In the genomic region with DNA sequence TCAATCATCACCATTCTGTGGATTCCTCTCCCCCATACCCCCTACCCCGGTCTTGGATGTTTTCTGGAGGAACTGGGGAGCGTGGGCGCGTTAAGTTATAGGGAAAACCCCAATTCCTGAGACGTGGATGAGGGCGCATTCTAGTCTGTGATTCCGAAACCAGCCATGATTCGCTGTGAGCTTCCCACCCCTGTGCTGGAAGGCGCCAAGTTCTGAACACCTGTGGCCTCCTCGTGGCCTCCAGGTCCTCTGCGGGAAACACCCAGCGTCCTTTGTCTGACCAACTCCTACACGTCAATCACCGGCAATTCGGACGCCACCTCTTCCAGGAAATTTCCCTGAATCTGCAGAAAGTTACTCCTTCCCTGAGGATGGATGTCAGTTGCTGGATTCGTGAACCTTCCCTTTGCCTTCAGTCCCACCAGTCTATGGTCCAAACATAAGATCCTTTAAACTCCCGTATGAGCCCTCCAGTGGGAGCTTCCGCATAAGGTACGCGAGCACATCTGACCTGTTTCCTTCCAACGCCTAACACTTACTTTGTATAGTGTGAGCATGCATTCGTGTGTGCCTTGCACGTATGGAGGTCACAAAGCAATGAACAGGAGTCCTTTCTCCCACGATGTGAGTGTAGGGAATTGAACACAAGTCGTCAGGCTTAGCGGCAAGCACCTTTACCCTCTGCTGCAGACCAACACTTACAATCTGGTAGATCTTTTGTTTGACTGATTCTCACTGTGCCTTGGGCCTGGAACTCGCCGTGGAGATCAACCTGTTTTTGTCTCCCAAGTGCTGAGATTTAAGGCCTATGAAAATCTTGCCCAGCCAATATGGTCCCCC, we compare ENCODE assay signal across 7 mouse cellular contexts. TPM values are rescaled to one million over a fixed set of nuclear protein-coding genes. Genes with fewer than 3 reads are reported as not detected.
DNase-seq lines count a peak whose midpoint lies in the region; ATAC-seq and TF ChIP-seq lines count a peak whose summit lies in the region.

No protein-coding gene starts in this region.

- H3K9ac ChIP-seq in forebrain, embryonic 11.5 days (ENCODE audit: low read length) = peak overlapping the region; percentile 91
- H3K9ac ChIP-seq in liver, embryonic 14.5 days (replicated peaks) = peak overlapping the region; percentile 72
- H3K9ac ChIP-seq in stomach, postnatal 0 days (ENCODE audit: low read length) = peak overlapping the region; percentile 67

- H3K27me3 ChIP-seq in testis, adult 2 months (ENCODE audit: control insufficient read depth, insufficient read depth, low read length) = no peaks in the 10 kb centered on the region
- no peaks in the 10 kb centered on the region for H3K27me3 ChIP-seq in forebrain, embryonic 11.5 days (ENCODE audit: control insufficient read depth, insufficient read depth, low read length)
- H3K27me3 ChIP-seq in liver, embryonic 14.5 days (ENCODE audit: control insufficient read depth, insufficient read depth, low read length) = no peaks in the 10 kb centered on the region
- no peaks in the 10 kb centered on the region for H3K27me3 ChIP-seq in stomach, postnatal 0 days (ENCODE audit: control insufficient read depth, insufficient read depth, low read length)

- peaks cover 2% of the 10 kb centered on the region; the same call in 1 of the 2 replicates for H3K36me3 ChIP-seq in testis, adult 2 months (ENCODE audit: control insufficient read depth, insufficient read depth, low read length)
- H3K36me3 ChIP-seq in forebrain, embryonic 11.5 days (ENCODE audit: control insufficient read depth, insufficient read depth, low read length) = peaks cover 1% of the 10 kb centered on the region; the same call in 1 of the 2 replicates
- H3K36me3 ChIP-seq in liver, embryonic 14.5 days (replicated peaks; ENCODE audit: control insufficient read depth, insufficient read depth, low read depth) = peaks cover 2% of the 10 kb centered on the region
- peaks cover 3% of the 10 kb centered on the region; the same call in 1 of the 2 replicates for H3K36me3 ChIP-seq in stomach, postnatal 0 days (ENCODE audit: control insufficient read depth, insufficient read depth, low read length)

- TF ChIP-seq CTCF in testis, adult 2 months (IDR thresholded peaks at IDR 0.05; ENCODE audit: control insufficient read depth, insufficient read depth, insufficient replicate concordance, low read depth, low read length) = no peak
- TF ChIP-seq CTCF in liver, embryonic 14.5 days (IDR thresholded peaks at IDR 0.05; ENCODE audit: low read depth) = 0 out of 2 replicates have a peak, but pooled peaks have one; percentile 13
- no peak for TF ChIP-seq CTCF in stomach, postnatal 0 days (IDR thresholded peaks at IDR 0.05; ENCODE audit: low read depth)

- ATAC-seq in forebrain, embryonic 11.5 days (replicated peaks; ENCODE audit: low FRiP score) = peak; percentile 42
- ATAC-seq in liver, embryonic 14.5 days (ENCODE audit: insufficient read depth) = peak; percentile 24; the same call in 1 of the 2 replicates
- ATAC-seq in stomach, postnatal 0 days (ENCODE audit: low FRiP score, low TSS enrichment) = peak; percentile 53

- peak overlapping the region; percentile 81 for H3K4me3 ChIP-seq in testis, adult 2 months (ENCODE audit: control insufficient read depth, low read depth, low read length)
- H3K4me3 ChIP-seq in forebrain, embryonic 11.5 days (ENCODE audit: low read depth, low read length) = peak overlapping the region; percentile 94
- peak overlapping the region; percentile 64 to 82 for H3K4me3 ChIP-seq in liver, embryonic 14.5 days (ENCODE audit: insufficient read depth in 1 of 2, low read depth in 2 of 2, low read length in 2 of 2)
- H3K4me3 ChIP-seq in stomach, postnatal 0 days (ENCODE audit: low read depth, low read length) = peak overlapping the region; percentile 51

- WGBS in forebrain, embryonic 11.5 days = under 1% methylated on average over 29 of the region's 29 CpGs
- WGBS in liver, embryonic 14.5 days (ENCODE audit: insufficient replicate concordance) = under 1% methylated on average over 29 of the region's 29 CpGs
- under 1% methylated on average over 29 of the region's 29 CpGs for WGBS in stomach, postnatal 0 days

- TF ChIP-seq EP300 in liver, embryonic 14.5 days (IDR thresholded peaks at IDR 0.05; ENCODE audit: low read depth) = no peak
- TF ChIP-seq EP300 in stomach, postnatal 0 days (optimal IDR thresholded peaks at IDR 0.05) = no peak

- H3K27ac ChIP-seq in testis, adult 2 months (ENCODE audit: control insufficient read depth, insufficient read depth, low read depth, low read length) = peak overlapping the region; percentile 77
- H3K27ac ChIP-seq in forebrain, embryonic 11.5 days (ENCODE audit: low read depth, low read length) = peak overlapping the region; percentile 90
- peak overlapping the region; percentile 60 for H3K27ac ChIP-seq in liver, embryonic 14.5 days
- peak overlapping the region; percentile 82 for H3K27ac ChIP-seq in stomach, postnatal 0 days (replicated peaks)

- H3K4me1 ChIP-seq in testis, adult 2 months (ENCODE audit: control insufficient read depth, insufficient read depth, low read length) = peaks cover 11% of the 10 kb centered on the region
- H3K4me1 ChIP-seq in forebrain, embryonic 11.5 days (replicated peaks; ENCODE audit: control insufficient read depth, insufficient read depth, low read length) = peaks cover 19% of the 10 kb centered on the region
- H3K4me1 ChIP-seq in liver, embryonic 14.5 days (replicated peaks; ENCODE audit: control insufficient read depth in 2 of 2, insufficient read depth in 2 of 2, low read length in 1 of 2) = peaks cover 3 to 17% of the 10 kb centered on the region in 2 experiments; a peak in 3 of 4 replicates
- no peaks in the 10 kb centered on the region for H3K4me1 ChIP-seq in stomach, postnatal 0 days (replicated peaks; ENCODE audit: control insufficient read depth, insufficient read depth)

- TF ChIP-seq POLR2A in testis, adult 2 months (IDR thresholded peaks at IDR 0.05; ENCODE audit: control insufficient read depth, low read depth, low read length) = peak; percentile 10; the same call in 1 of the 2 replicates

- H3K4me2 ChIP-seq in forebrain, embryonic 11.5 days (ENCODE audit: low read depth, low read length, severe bottlenecking) = peak overlapping the region; percentile 70
- H3K4me2 ChIP-seq in liver, embryonic 14.5 days (ENCODE audit: low read depth) = peak overlapping the region; percentile 89
- peak overlapping the region; percentile 53 for H3K4me2 ChIP-seq in stomach, postnatal 0 days (replicated peaks; ENCODE audit: low read depth)

- no peaks in the 10 kb centered on the region for H3K9me3 ChIP-seq in forebrain, embryonic 11.5 days (ENCODE audit: control insufficient read depth, low read length)
- no peaks in the 10 kb centered on the region for H3K9me3 ChIP-seq in liver, embryonic 14.5 days (ENCODE audit: control insufficient read depth, low read length)
- H3K9me3 ChIP-seq in stomach, postnatal 0 days (ENCODE audit: control insufficient read depth, low read length) = no peaks in the 10 kb centered on the region

- no peak for DNase-seq in testis, postnatal 14 days (ENCODE audit: low spot score)
- no peak for DNase-seq in forebrain, embryonic 11.5 days (ENCODE audit: low spot score)
- no peak for DNase-seq in liver, embryonic 14.5 days (ENCODE audit: low read depth in 3 of 3, low spot score in 3 of 3)
- no peak for DNase-seq in stomach, postnatal 0 days (ENCODE audit: low spot score)
- DNase-seq in adrenal gland, postnatal 4 days (ENCODE audit: low spot score in 2 of 2) = no peak
- no peak for DNase-seq in thymus, postnatal 4 days

RNA-seq across cellular contexts. Expression of a gene that starts 0.7 kb away (rescaled TPM):
- polyA plus RNA-seq in testis, adult 2 months (2012; rRNA removed) = 59.6 and 60.1 TPM in 2 replicates
- 286 and 301 TPM in 2 replicates for polyA plus RNA-seq in forebrain, embryonic 11.5 days (2014; fragmentation: Nextera tagmentation; extraction: Ambion mirVana)
- 168 and 174 TPM in 2 replicates for polyA plus RNA-seq in liver, embryonic 14.5 days (2012; rRNA removed)
- polyA plus RNA-seq in liver, embryonic 14.5 days (2014; fragmentation: Nextera tagmentation; extraction: Ambion mirVana) = 50.4 and 51.2 TPM in 2 replicates
- polyA plus RNA-seq in stomach, postnatal 0 days (2015; fragmentation: Nextera tagmentation; extraction: Ambion mirVana) = 181 and 185 TPM in 2 replicates
- total RNA-seq in adrenal gland, postnatal 4 days (2021) = 100 to 1,000 TPM; 380 to 390 TPM

RNA-seq across cellular contexts. Expression of a gene that starts 10.3 kb away (rescaled TPM):
- polyA plus RNA-seq in testis, adult 2 months (2012; rRNA removed) = 108 and 114 TPM in 2 replicates
- 75.3 and 86.0 TPM in 2 replicates for polyA plus RNA-seq in forebrain, embryonic 11.5 days (2014; fragmentation: Nextera tagmentation; extraction: Ambion mirVana)
- polyA plus RNA-seq in liver, embryonic 14.5 days (2012; rRNA removed) = 40.3 and 41.0 TPM in 2 replicates
- 28.0 and 32.1 TPM in 2 replicates for polyA plus RNA-seq in liver, embryonic 14.5 days (2014; fragmentation: Nextera tagmentation; extraction: Ambion mirVana)
- 55.7 and 59.8 TPM in 2 replicates for polyA plus RNA-seq in stomach, postnatal 0 days (2015; fragmentation: Nextera tagmentation; extraction: Ambion mirVana)
- total RNA-seq in adrenal gland, postnatal 4 days (2021) = 100 to 1,000 TPM; 106 to 111 TPM

RNA-seq across cellular contexts. Expression of a gene that starts 11.4 kb away (rescaled TPM):
- polyA plus RNA-seq in testis, adult 2 months (2012; rRNA removed) = 85.4 and 93.5 TPM in 2 replicates
- 70.6 and 74.9 TPM in 2 replicates for polyA plus RNA-seq in forebrain, embryonic 11.5 days (2014; fragmentation: Nextera tagmentation; extraction: Ambion mirVana)
- 11.4 and 14.4 TPM in 2 replicates for polyA plus RNA-seq in liver, embryonic 14.5 days (2012; rRNA removed)
- polyA plus RNA-seq in liver, embryonic 14.5 days (2014; fragmentation: Nextera tagmentation; extraction: Ambion mirVana) = 11.7 and 11.9 TPM in 2 replicates
- polyA plus RNA-seq in stomach, postnatal 0 days (2015; fragmentation: Nextera tagmentation; extraction: Ambion mirVana) = 23.0 and 23.4 TPM in 2 replicates
- total RNA-seq in adrenal gland, postnatal 4 days (2021) = 10 to 100 TPM; 23.8 to 28.5 TPM

RNA-seq across cellular contexts. Expression of a gene that starts 12.4 kb away (rescaled TPM):
- polyA plus RNA-seq in testis, adult 2 months (2012; rRNA removed) = 137 and 148 TPM in 2 replicates
- 26.3 and 27.2 TPM in 2 replicates for polyA plus RNA-seq in forebrain, embryonic 11.5 days (2014; fragmentation: Nextera tagmentation; extraction: Ambion mirVana)
- 2.5 and 3.0 TPM in 2 replicates for polyA plus RNA-seq in liver, embryonic 14.5 days (2012; rRNA removed)
- 0.80 and 1.3 TPM in 2 replicates for polyA plus RNA-seq in liver, embryonic 14.5 days (2014; fragmentation: Nextera tagmentation; extraction: Ambion mirVana)
- polyA plus RNA-seq in stomach, postnatal 0 days (2015; fragmentation: Nextera tagmentation; extraction: Ambion mirVana) = 5.6 and 7.3 TPM in 2 replicates
- 10 to 100 TPM; 28.0 to 31.1 TPM for total RNA-seq in adrenal gland, postnatal 4 days (2021)

RNA-seq across cellular contexts. Expression of a gene that starts 29.1 kb away (rescaled TPM):
- 25.1 and 27.4 TPM in 2 replicates for polyA plus RNA-seq in testis, adult 2 months (2012; rRNA removed)
- 59.9 and 60.2 TPM in 2 replicates for polyA plus RNA-seq in forebrain, embryonic 11.5 days (2014; fragmentation: Nextera tagmentation; extraction: Ambion mirVana)
- polyA plus RNA-seq in liver, embryonic 14.5 days (2012; rRNA removed) = 16.2 and 16.9 TPM in 2 replicates
- 11.0 and 14.5 TPM in 2 replicates for polyA plus RNA-seq in liver, embryonic 14.5 days (2014; fragmentation: Nextera tagmentation; extraction: Ambion mirVana)
- polyA plus RNA-seq in stomach, postnatal 0 days (2015; fragmentation: Nextera tagmentation; extraction: Ambion mirVana) = 14.9 and 18.6 TPM in 2 replicates
- 100 to 1,000 TPM; 114 TPM for total RNA-seq in adrenal gland, postnatal 4 days (2021)
